Mouse (Mus musculus): ENCODE data around the gene Rhox2f.
"Not testable (repeated sequence)": the region's sequence is repeated elsewhere in the genome, so short reads cannot be mapped to it uniquely, and the experiment has no call there.

DNA sequence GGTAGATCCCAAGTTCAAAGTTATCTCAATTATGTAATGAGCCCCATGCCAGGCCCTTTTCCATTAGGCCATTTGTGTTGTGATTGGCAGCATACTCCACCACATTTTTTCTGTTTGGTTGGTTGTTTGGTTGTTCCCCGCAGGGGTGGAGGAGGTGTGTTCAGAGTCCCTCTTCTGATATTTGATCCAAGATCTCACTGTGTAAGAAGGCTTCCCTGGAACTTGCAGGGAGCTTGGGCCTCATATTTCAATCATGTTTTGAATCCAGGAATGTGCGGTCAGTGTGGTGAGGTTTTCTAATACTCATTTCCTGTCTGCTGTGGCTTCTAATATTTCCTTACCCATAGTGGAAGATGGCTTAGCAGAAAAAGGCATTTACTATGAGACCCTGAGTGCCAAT lies 1.4 kb downstream of the Rhox2f start:
- not testable (repeated sequence) for TF ChIP-seq POLR2A (IDR thresholded peaks at IDR 0.05; ENCODE audit: extremely low read depth, insufficient read depth, low read length); CTCF (IDR thresholded peaks at IDR 0.05; ENCODE audit: low read depth, low read length)
